In genomic region chr19:12494187-12494458, GRCm38 (mm10) we compare ENCODE assay signal across 23 mouse cellular contexts. TPM values are rescaled to one million over a fixed set of nuclear protein-coding genes. Genes with fewer than 3 reads are reported as not detected.
DNase-seq lines count a peak whose midpoint lies in the region; ATAC-seq lines count a peak whose summit lies in the region.
"Had no signal": no experiment of that assay in that cellular context is flagged by ENCODE, and none has a peak within 500 bp of the region (broad histone marks: within the 10 kb centered on the region; RNA-seq: fewer than 3 reads in every experiment).

No protein-coding gene starts in this region.

- no peak for DNase-seq in forebrain, embryonic 10.5 days (ENCODE audit: extremely low spot score, low spot score)
- no peak for DNase-seq in embryonic facial prominence, embryonic 10.5 days (ENCODE audit: low spot score)
- DNase-seq in frontal cortex, postnatal 36 days (ENCODE audit: low spot score in 2 of 2): no peak
- DNase-seq in kidney, postnatal 36 days: no peak
- DNase-seq in layer of hippocampus, postnatal 25 days (ENCODE audit: extremely low spot score in 1 of 2, low spot score in 1 of 2): no peak
- DNase-seq: adrenal gland, adult 8-10 months; cerebellum, postnatal 14 days; heart, postnatal 10 days; layer of hippocampus, postnatal 36 days; liver, embryonic 13.5 days; lung, embryonic 14.5 days; lung, postnatal 4 days; right cerebral cortex, postnatal 14 days; spleen, adult 18-20 months had no signal

- no peak overlapping the region for H3K4me2 ChIP-seq in forebrain, embryonic 16.5 days (ENCODE audit: low read length)
- H3K4me2 ChIP-seq in hindbrain, embryonic 16.5 days (ENCODE audit: low read length): no peak overlapping the region
- peak overlapping the region; percentile 5; the same call in 1 of the 2 replicates for H3K4me2 ChIP-seq in midbrain, embryonic 16.5 days (ENCODE audit: low read length)
- H3K4me2 ChIP-seq: heart, embryonic 11.5 days; limb, embryonic 13.5 days; liver, embryonic 13.5 days; lung, embryonic 14.5 days had no signal

- no peak for ATAC-seq in forebrain, embryonic 16.5 days
- no peak for ATAC-seq in hindbrain, embryonic 16.5 days
- ATAC-seq in midbrain, embryonic 16.5 days: no peak
- ATAC-seq: forebrain, embryonic 14.5 days; intestine, postnatal 0 days; Patski had no signal

- peak overlapping the region; percentile 75 for H3K27ac ChIP-seq in forebrain, embryonic 10.5 days
- H3K27ac ChIP-seq in forebrain, embryonic 16.5 days (ENCODE audit: low read length): no peak overlapping the region
- peak overlapping the region; percentile 41; the same call in 1 of the 2 replicates for H3K27ac ChIP-seq in embryonic facial prominence, embryonic 10.5 days (replicated peaks)
- peak overlapping the region; percentile 31; the same call in 1 of the 2 replicates for H3K27ac ChIP-seq in hindbrain, embryonic 16.5 days (ENCODE audit: low read depth, low read length)
- H3K27ac ChIP-seq in midbrain, embryonic 16.5 days (ENCODE audit: low read length): no peak overlapping the region
- H3K27ac ChIP-seq: kidney, postnatal 0 days; limb, embryonic 13.5 days; liver, embryonic 13.5 days had no signal

- WGBS in forebrain, embryonic 10.5 days: 24% methylated on average over 4 of the region's 4 CpGs
- 27% methylated on average over 4 of the region's 4 CpGs for WGBS in forebrain, embryonic 16.5 days
- 30% methylated on average over 4 of the region's 4 CpGs for WGBS in embryonic facial prominence, embryonic 10.5 days
- WGBS in hindbrain, embryonic 16.5 days: 14% methylated on average over 4 of the region's 4 CpGs
- WGBS in midbrain, embryonic 16.5 days: 8% methylated on average over 4 of the region's 4 CpGs

- H3K4me3 ChIP-seq in forebrain, embryonic 10.5 days: peak overlapping the region; percentile 29
- H3K4me3 ChIP-seq in forebrain, embryonic 16.5 days (replicated peaks; ENCODE audit: low read length): no peak overlapping the region
- no peak overlapping the region for H3K4me3 ChIP-seq in embryonic facial prominence, embryonic 10.5 days
- no peak overlapping the region for H3K4me3 ChIP-seq in hindbrain, embryonic 16.5 days (ENCODE audit: low read length)
- no peak overlapping the region for H3K4me3 ChIP-seq in midbrain, embryonic 16.5 days (ENCODE audit: low read depth, low read length)
- H3K4me3 ChIP-seq: limb, embryonic 13.5 days; liver, embryonic 13.5 days had no signal

- peaks cover 98% of the 10 kb centered on the region for H3K4me1 ChIP-seq in forebrain, embryonic 10.5 days
- H3K4me1 ChIP-seq in forebrain, embryonic 16.5 days (replicated peaks; ENCODE audit: control insufficient read depth, insufficient read depth, low read length): peaks cover 15% of the 10 kb centered on the region
- H3K4me1 ChIP-seq in embryonic facial prominence, embryonic 10.5 days: peaks cover 45% of the 10 kb centered on the region
- peaks cover 24% of the 10 kb centered on the region for H3K4me1 ChIP-seq in hindbrain, embryonic 16.5 days (ENCODE audit: control insufficient read depth, insufficient read depth, low read depth, low read length)
- H3K4me1 ChIP-seq in midbrain, embryonic 16.5 days (ENCODE audit: control insufficient read depth, insufficient read depth, low read length): peaks cover 44% of the 10 kb centered on the region
- H3K4me1 ChIP-seq: liver, embryonic 13.5 days had no signal

- no peaks in the 10 kb centered on the region for H3K27me3 ChIP-seq in forebrain, embryonic 10.5 days (ENCODE audit: poor library complexity, severe bottlenecking)
- H3K27me3 ChIP-seq in forebrain, embryonic 16.5 days (replicated peaks; ENCODE audit: control insufficient read depth, insufficient read depth, low read length): no peaks in the 10 kb centered on the region
- 0 out of 2 replicates have a peak, but pooled peaks cover 3% of the 10 kb centered on the region for H3K27me3 ChIP-seq in embryonic facial prominence, embryonic 10.5 days (replicated peaks; ENCODE audit: low read depth, poor library complexity, severe bottlenecking)
- no peaks in the 10 kb centered on the region for H3K27me3 ChIP-seq in hindbrain, embryonic 16.5 days (replicated peaks; ENCODE audit: control insufficient read depth, insufficient read depth, low read length)
- no peaks in the 10 kb centered on the region for H3K27me3 ChIP-seq in midbrain, embryonic 16.5 days (ENCODE audit: control insufficient read depth, insufficient read depth, low read depth, low read length)
- H3K27me3 ChIP-seq: limb, embryonic 13.5 days; Patski had no signal

- H3K36me3 ChIP-seq in forebrain, embryonic 10.5 days (replicated peaks): peaks cover 74% of the 10 kb centered on the region
- H3K36me3 ChIP-seq in forebrain, embryonic 16.5 days (ENCODE audit: control insufficient read depth, insufficient read depth): peaks cover 6% of the 10 kb centered on the region; the same call in 1 of the 2 replicates
- H3K36me3 ChIP-seq in embryonic facial prominence, embryonic 10.5 days (replicated peaks): peaks cover 46% of the 10 kb centered on the region
- peaks cover 15% of the 10 kb centered on the region for H3K36me3 ChIP-seq in hindbrain, embryonic 16.5 days (ENCODE audit: control insufficient read depth, insufficient read depth, low read length)
- peaks cover 19% of the 10 kb centered on the region for H3K36me3 ChIP-seq in midbrain, embryonic 16.5 days (ENCODE audit: control insufficient read depth, insufficient read depth, low read length)

- H3K9me3 ChIP-seq in forebrain, embryonic 10.5 days: no peaks in the 10 kb centered on the region; the same call in 1 of the 2 replicates
- H3K9me3 ChIP-seq in forebrain, embryonic 16.5 days (ENCODE audit: control insufficient read depth, low read length): no peaks in the 10 kb centered on the region
- no peaks in the 10 kb centered on the region for H3K9me3 ChIP-seq in embryonic facial prominence, embryonic 10.5 days
- no peaks in the 10 kb centered on the region for H3K9me3 ChIP-seq in hindbrain, embryonic 16.5 days (ENCODE audit: control insufficient read depth, low read length)
- H3K9me3 ChIP-seq in midbrain, embryonic 16.5 days (replicated peaks; ENCODE audit: control insufficient read depth, low read length, poor library complexity, severe bottlenecking): no peaks in the 10 kb centered on the region
- H3K9me3 ChIP-seq: limb, embryonic 13.5 days; liver, embryonic 13.5 days had no signal

- no peak overlapping the region for H3K9ac ChIP-seq in forebrain, embryonic 16.5 days (replicated peaks; ENCODE audit: low read depth, low read length)
- no peak overlapping the region for H3K9ac ChIP-seq in hindbrain, embryonic 16.5 days (ENCODE audit: low read depth, low read length)
- H3K9ac ChIP-seq in midbrain, embryonic 16.5 days (ENCODE audit: low read depth, low read length): no peak overlapping the region
- H3K9ac ChIP-seq: limb, embryonic 13.5 days; liver, embryonic 13.5 days; lung, embryonic 14.5 days had no signal

RNA-seq across cellular contexts. Expression of gene Dtx4, which starts 7.1 kb away (rescaled TPM):
- polyA plus RNA-seq in forebrain, embryonic 10.5 days (2016; fragmentation: Nextera tagmentation; extraction: Ambion mirVana): 31.7 and 34.3 TPM in 2 replicates
- 20.3 and 21.3 TPM in 2 replicates for polyA plus RNA-seq in forebrain, embryonic 16.5 days (2015; fragmentation: Nextera tagmentation; extraction: Ambion mirVana)
- 12.1 and 19.8 TPM in 2 replicates for polyA plus RNA-seq in embryonic facial prominence, embryonic 10.5 days (2016; fragmentation: Nextera tagmentation; extraction: Ambion mirVana)
- polyA plus RNA-seq in hindbrain, embryonic 16.5 days (2015; fragmentation: Nextera tagmentation; extraction: Ambion mirVana): 32.7 and 39.2 TPM in 2 replicates
- 38.6 and 39.3 TPM in 2 replicates for polyA plus RNA-seq in midbrain, embryonic 16.5 days (2015; fragmentation: Nextera tagmentation; extraction: Ambion mirVana)
- 10 to 100 TPM; 32.8 to 34.8 TPM for total RNA-seq in layer of hippocampus, postnatal 25 days (2021)

RNA-seq across cellular contexts. Expression of gene Mpeg1, which starts 33.5 kb away (rescaled TPM):
- polyA plus RNA-seq in forebrain, embryonic 10.5 days (2016; fragmentation: Nextera tagmentation; extraction: Ambion mirVana): 0.11 and 0.17 TPM in 2 replicates
- 0.39 and 0.47 TPM in 2 replicates for polyA plus RNA-seq in forebrain, embryonic 16.5 days (2015; fragmentation: Nextera tagmentation; extraction: Ambion mirVana)
- 0.08 and 0.17 TPM in 2 replicates for polyA plus RNA-seq in embryonic facial prominence, embryonic 10.5 days (2016; fragmentation: Nextera tagmentation; extraction: Ambion mirVana)
- 0.66 and 0.77 TPM in 2 replicates for polyA plus RNA-seq in hindbrain, embryonic 16.5 days (2015; fragmentation: Nextera tagmentation; extraction: Ambion mirVana)
- polyA plus RNA-seq in midbrain, embryonic 16.5 days (2015; fragmentation: Nextera tagmentation; extraction: Ambion mirVana): 0.69 and 0.71 TPM in 2 replicates
- total RNA-seq in layer of hippocampus, postnatal 25 days (2021): 1 to 10 TPM; 8.1 to 9.5 TPM

RNA-seq across cellular contexts. Expression of gene Fam111a, which starts 51.4 kb away (rescaled TPM):
- polyA plus RNA-seq in forebrain, embryonic 10.5 days (2016; fragmentation: Nextera tagmentation; extraction: Ambion mirVana): 21.0 and 22.0 TPM in 2 replicates
- polyA plus RNA-seq in forebrain, embryonic 16.5 days (2015; fragmentation: Nextera tagmentation; extraction: Ambion mirVana): 7.7 and 9.8 TPM in 2 replicates
- polyA plus RNA-seq in embryonic facial prominence, embryonic 10.5 days (2016; fragmentation: Nextera tagmentation; extraction: Ambion mirVana): 19.3 and 21.4 TPM in 2 replicates
- 6.2 and 6.9 TPM in 2 replicates for polyA plus RNA-seq in hindbrain, embryonic 16.5 days (2015; fragmentation: Nextera tagmentation; extraction: Ambion mirVana)
- polyA plus RNA-seq in midbrain, embryonic 16.5 days (2015; fragmentation: Nextera tagmentation; extraction: Ambion mirVana): 5.3 and 6.5 TPM in 2 replicates
- 1 to 10 TPM; 1.3 to 2.0 TPM for total RNA-seq in layer of hippocampus, postnatal 25 days (2021)

Comparison
In these comparisons a context has a peak if more than half of its experiments do, and no peak if none do; other contexts are left out.
1. H3K27ac ChIP-seq: peak in forebrain, embryonic 10.5 days (single experiment), embryonic facial prominence, embryonic 10.5 days (single experiment) and hindbrain, embryonic 16.5 days (single experiment); none in forebrain, embryonic 16.5 days (single experiment) and midbrain, embryonic 16.5 days (single experiment).